In genomic region chr10:80573944-80574343, GRCm38 (mm10) we compare ENCODE assay signal across 11 mouse cellular contexts. TPM values are rescaled to one million over a fixed set of nuclear protein-coding genes. Genes with fewer than 3 reads are reported as not detected.
A peak's percentile ranks its signal among the peaks of the same experiment; 100 is the strongest.
DNase-seq lines count a peak whose midpoint lies in the region; ATAC-seq lines count a peak whose summit lies in the region.
"Had no signal": no experiment of that assay in that cellular context is flagged by ENCODE, and none has a peak within 500 bp of the region (broad histone marks: within the 10 kb centered on the region; RNA-seq: fewer than 3 reads in every experiment).

No protein-coding gene starts in this region.

- DNase-seq in heart, postnatal 25 days (ENCODE audit: low spot score) = no peak
- DNase-seq in midbrain, embryonic 10.5 days (ENCODE audit: low spot score) = no peak
- DNase-seq in left cerebral cortex, postnatal 36 days (ENCODE audit: low spot score in 2 of 2) = peak; percentile 63 to 67
- no peak for DNase-seq in cerebellum, postnatal 4 days (ENCODE audit: low spot score in 2 of 2)
- DNase-seq in kidney, postnatal 14 days = no peak
- DNase-seq: cerebellum, adult 2 months had no signal

- H3K36me3 ChIP-seq in heart, embryonic 11.5 days (ENCODE audit: control insufficient read depth, insufficient read depth, low read length) = no peaks in the 10 kb centered on the region
- H3K36me3 ChIP-seq in midbrain, embryonic 10.5 days = peaks cover under 1% of the 10 kb centered on the region
- no peaks in the 10 kb centered on the region for H3K36me3 ChIP-seq in midbrain, embryonic 15.5 days (replicated peaks)
- H3K36me3 ChIP-seq in stomach, embryonic 14.5 days (ENCODE audit: control insufficient read depth, insufficient read depth, low read length) = no peaks in the 10 kb centered on the region

- intact Hi-C loops in heart, postnatal 25 days (cut with DNase I) = no loop called here
- intact Hi-C loops in left cerebral cortex, postnatal 36 days (cut with DNase I) = no loop called here

- H3K9ac ChIP-seq in heart, embryonic 11.5 days (ENCODE audit: low read depth, low read length) = peak overlapping the region; percentile 50
- H3K9ac ChIP-seq in midbrain, embryonic 15.5 days = no peak overlapping the region
- no peak overlapping the region for H3K9ac ChIP-seq in stomach, embryonic 14.5 days (replicated peaks; ENCODE audit: low read depth, low read length)

- H3K4me1 ChIP-seq in heart, embryonic 11.5 days (ENCODE audit: control insufficient read depth, insufficient read depth, low read length) = peaks cover 56% of the 10 kb centered on the region
- peaks cover 97% of the 10 kb centered on the region for H3K4me1 ChIP-seq in midbrain, embryonic 10.5 days
- H3K4me1 ChIP-seq in midbrain, embryonic 15.5 days = peaks cover 54% of the 10 kb centered on the region
- H3K4me1 ChIP-seq in stomach, embryonic 14.5 days (ENCODE audit: control insufficient read depth, insufficient read depth, low read length) = peaks cover 59% of the 10 kb centered on the region

- H3K27ac ChIP-seq in heart, embryonic 11.5 days (ENCODE audit: low read depth, low read length) = no peak overlapping the region
- peak overlapping the region; percentile 10; the same call in 1 of the 2 replicates for H3K27ac ChIP-seq in midbrain, embryonic 10.5 days (replicated peaks)
- no peak overlapping the region for H3K27ac ChIP-seq in midbrain, embryonic 15.5 days
- H3K27ac ChIP-seq in stomach, embryonic 14.5 days (ENCODE audit: low read length) = no peak overlapping the region; the same call in 1 of the 2 replicates
- H3K27ac ChIP-seq: macrophage had no signal

- H3K27me3 ChIP-seq in heart, embryonic 11.5 days (ENCODE audit: control insufficient read depth, insufficient read depth, low read length) = no peaks in the 10 kb centered on the region
- H3K27me3 ChIP-seq in midbrain, embryonic 10.5 days (ENCODE audit: low read depth, poor library complexity, severe bottlenecking) = peaks cover 5% of the 10 kb centered on the region; the same call in 1 of the 2 replicates
- H3K27me3 ChIP-seq in midbrain, embryonic 15.5 days (replicated peaks) = no peaks in the 10 kb centered on the region
- no peaks in the 10 kb centered on the region for H3K27me3 ChIP-seq in stomach, embryonic 14.5 days (ENCODE audit: control insufficient read depth, insufficient read depth, low read length)

- H3K4me2 ChIP-seq in heart, embryonic 11.5 days = 0 out of 2 replicates have a peak overlapping the region, but pooled peaks have one; percentile 4
- no peak overlapping the region for H3K4me2 ChIP-seq in midbrain, embryonic 15.5 days
- peak overlapping the region; percentile 12; the same call in 1 of the 2 replicates for H3K4me2 ChIP-seq in stomach, embryonic 14.5 days (replicated peaks; ENCODE audit: low read depth, low read length)

- ATAC-seq in heart, embryonic 11.5 days (replicated peaks; ENCODE audit: insufficient number of reproducible peaks, low FRiP score, low TSS enrichment) = no peak
- ATAC-seq in midbrain, embryonic 15.5 days (replicated peaks) = no peak
- ATAC-seq in stomach, embryonic 14.5 days (ENCODE audit: insufficient number of reproducible peaks, insufficient read depth, low FRiP score, low read depth) = no peak

- H3K9me3 ChIP-seq in heart, embryonic 11.5 days (replicated peaks; ENCODE audit: control insufficient read depth, low read length) = no peaks in the 10 kb centered on the region
- no peaks in the 10 kb centered on the region for H3K9me3 ChIP-seq in midbrain, embryonic 10.5 days (replicated peaks)
- no peaks in the 10 kb centered on the region for H3K9me3 ChIP-seq in midbrain, embryonic 15.5 days
- no peaks in the 10 kb centered on the region for H3K9me3 ChIP-seq in stomach, embryonic 14.5 days (ENCODE audit: control insufficient read depth, low read depth, low read length)

- H3K4me3 ChIP-seq in heart, embryonic 11.5 days (ENCODE audit: low read depth, low read length) = no peak overlapping the region
- H3K4me3 ChIP-seq in midbrain, embryonic 10.5 days = peak overlapping the region; percentile 26; the same call in 1 of the 2 replicates
- H3K4me3 ChIP-seq in midbrain, embryonic 15.5 days = no peak overlapping the region
- H3K4me3 ChIP-seq in stomach, embryonic 14.5 days (ENCODE audit: low read depth, low read length) = no peak overlapping the region

- WGBS in heart, embryonic 11.5 days (ENCODE audit: insufficient replicate concordance) = 46% methylated on average over 9 of the region's 9 CpGs
- 59% methylated on average over 9 of the region's 9 CpGs for WGBS in midbrain, embryonic 10.5 days
- 42% methylated on average over 9 of the region's 9 CpGs for WGBS in midbrain, embryonic 15.5 days
- 61% methylated on average over 9 of the region's 9 CpGs for WGBS in stomach, embryonic 14.5 days

RNA-seq across cellular contexts. Expression of gene Klf16, which starts 3.2 kb away (rescaled TPM):
- polyA plus RNA-seq in heart, embryonic 11.5 days (2014; fragmentation: Nextera tagmentation; extraction: Ambion mirVana) = 4.9 and 5.5 TPM in 2 replicates
- total RNA-seq in heart, postnatal 25 days (2021) = 1 to 10 TPM; 3.0 to 4.5 TPM
- polyA plus RNA-seq in midbrain, embryonic 10.5 days (2016; fragmentation: Nextera tagmentation; extraction: Ambion mirVana) = 4.8 and 6.1 TPM in 2 replicates
- 6.0 and 6.3 TPM in 2 replicates for polyA plus RNA-seq in midbrain, embryonic 15.5 days (2015; fragmentation: Nextera tagmentation; extraction: Ambion mirVana)
- total RNA-seq in left cerebral cortex, postnatal 36 days (2021) = 10 to 100 TPM; 51.6 to 54.2 TPM
- polyA plus RNA-seq in stomach, embryonic 14.5 days (2014; fragmentation: Nextera tagmentation; extraction: Ambion mirVana) = 8.1 and 8.4 TPM in 2 replicates

RNA-seq across cellular contexts. Expression of gene Rexo1, which starts 12.6 kb away (rescaled TPM):
- 18.0 and 18.1 TPM in 2 replicates for polyA plus RNA-seq in heart, embryonic 11.5 days (2014; fragmentation: Nextera tagmentation; extraction: Ambion mirVana)
- total RNA-seq in heart, postnatal 25 days (2021) = 10 to 100 TPM; 11.1 to 12.2 TPM
- polyA plus RNA-seq in midbrain, embryonic 10.5 days (2016; fragmentation: Nextera tagmentation; extraction: Ambion mirVana) = 31.6 and 35.3 TPM in 2 replicates
- 33.9 and 35.0 TPM in 2 replicates for polyA plus RNA-seq in midbrain, embryonic 15.5 days (2015; fragmentation: Nextera tagmentation; extraction: Ambion mirVana)
- 10 to 100 TPM; 43.5 to 56.8 TPM for total RNA-seq in left cerebral cortex, postnatal 36 days (2021)
- polyA plus RNA-seq in stomach, embryonic 14.5 days (2014; fragmentation: Nextera tagmentation; extraction: Ambion mirVana) = 22.9 and 24.3 TPM in 2 replicates

RNA-seq across cellular contexts. Expression of gene Abhd17a, which starts 16.2 kb away (rescaled TPM):
- polyA plus RNA-seq in heart, embryonic 11.5 days (2014; fragmentation: Nextera tagmentation; extraction: Ambion mirVana) = 94.3 and 100 TPM in 2 replicates
- 10 to 100 TPM; 50.1 to 51.1 TPM for total RNA-seq in heart, postnatal 25 days (2021)
- polyA plus RNA-seq in midbrain, embryonic 10.5 days (2016; fragmentation: Nextera tagmentation; extraction: Ambion mirVana) = 86.8 and 87.3 TPM in 2 replicates
- polyA plus RNA-seq in midbrain, embryonic 15.5 days (2015; fragmentation: Nextera tagmentation; extraction: Ambion mirVana) = 126 and 152 TPM in 2 replicates
- 100 to 1,000 TPM; 181 to 238 TPM for total RNA-seq in left cerebral cortex, postnatal 36 days (2021)
- 89.7 and 104 TPM in 2 replicates for polyA plus RNA-seq in stomach, embryonic 14.5 days (2014; fragmentation: Nextera tagmentation; extraction: Ambion mirVana)

RNA-seq across cellular contexts. Expression of gene Scamp4, which starts 28.7 kb away (rescaled TPM):
- polyA plus RNA-seq in heart, embryonic 11.5 days (2014; fragmentation: Nextera tagmentation; extraction: Ambion mirVana) = 76.9 and 78.1 TPM in 2 replicates
- 10 to 100 TPM; 21.0 to 21.7 TPM for total RNA-seq in heart, postnatal 25 days (2021)
- polyA plus RNA-seq in midbrain, embryonic 10.5 days (2016; fragmentation: Nextera tagmentation; extraction: Ambion mirVana) = 91.0 and 94.1 TPM in 2 replicates
- polyA plus RNA-seq in midbrain, embryonic 15.5 days (2015; fragmentation: Nextera tagmentation; extraction: Ambion mirVana) = 65.0 and 66.2 TPM in 2 replicates
- total RNA-seq in left cerebral cortex, postnatal 36 days (2021) = 10 to 100 TPM; 40.1 to 45.1 TPM
- 95.9 and 106 TPM in 2 replicates for polyA plus RNA-seq in stomach, embryonic 14.5 days (2014; fragmentation: Nextera tagmentation; extraction: Ambion mirVana)

RNA-seq across cellular contexts. Expression of gene Adat3, which starts 28.7 kb away (rescaled TPM):
- polyA plus RNA-seq in heart, embryonic 11.5 days (2014; fragmentation: Nextera tagmentation; extraction: Ambion mirVana) = 6.2 and 6.6 TPM in 2 replicates
- 1 to 10 TPM in 1 of 2 experiments, under 1 TPM in 1; 0.84 to 1.2 TPM for total RNA-seq in heart, postnatal 25 days (2021)
- polyA plus RNA-seq in midbrain, embryonic 10.5 days (2016; fragmentation: Nextera tagmentation; extraction: Ambion mirVana) = 10.6 and 10.8 TPM in 2 replicates
- 6.0 and 6.9 TPM in 2 replicates for polyA plus RNA-seq in midbrain, embryonic 15.5 days (2015; fragmentation: Nextera tagmentation; extraction: Ambion mirVana)
- 1 to 10 TPM; 1.7 to 4.0 TPM for total RNA-seq in left cerebral cortex, postnatal 36 days (2021)
- polyA plus RNA-seq in stomach, embryonic 14.5 days (2014; fragmentation: Nextera tagmentation; extraction: Ambion mirVana) = 7.7 and 7.9 TPM in 2 replicates
- total RNA-seq: hematopoietic stem cell, adult 5-6 weeks had no signal

Comparison
In these comparisons a context has a peak if more than half of its experiments do, and no peak if none do; other contexts are left out.
1. DNase-seq: peak in left cerebral cortex, postnatal 36 days (2 of 2); none in heart, postnatal 25 days (single experiment), midbrain, embryonic 10.5 days (single experiment), cerebellum, postnatal 4 days (0 of 2) and kidney, postnatal 14 days (single experiment).